22 mouse cellular contexts compared by ENCODE assay signal in the genomic region with DNA sequence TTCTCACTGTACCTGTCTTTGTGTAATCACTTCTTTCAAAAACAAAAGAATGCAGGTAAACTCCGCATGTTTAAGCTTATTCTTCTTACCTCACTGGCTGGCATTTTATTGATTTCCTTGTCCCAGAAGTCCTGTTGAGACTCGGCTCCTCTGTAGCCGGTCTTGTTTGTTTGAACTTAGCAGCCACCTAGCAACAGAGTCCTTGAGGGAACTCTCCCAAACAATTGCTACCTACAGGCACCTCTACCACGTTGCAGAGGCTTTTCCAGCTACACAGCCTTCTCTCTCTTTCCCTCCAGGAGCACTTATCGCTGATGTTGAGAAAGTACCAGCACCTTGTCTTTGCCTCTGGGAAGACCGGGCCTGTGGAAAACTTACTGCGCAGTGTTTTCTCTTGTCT.
DNase-seq lines count a peak whose midpoint lies in the region; ATAC-seq lines count a peak whose summit lies in the region.
"Had no signal": no experiment of that assay in that cellular context is flagged by ENCODE, and none has a peak within 500 bp of the region (broad histone marks: within the 10 kb centered on the region; RNA-seq: fewer than 3 reads in every experiment).

No protein-coding gene starts in this region.

- H3K4me1 ChIP-seq in embryonic facial prominence, embryonic 13.5 days, result peaks cover 9% of the 10 kb centered on the region; the same call in 1 of the 2 replicates
- peaks cover 13% of the 10 kb centered on the region for H3K4me1 ChIP-seq in embryonic facial prominence, embryonic 10.5 days
- H3K4me1 ChIP-seq in intestine, embryonic 14.5 days (replicated peaks; ENCODE audit: control insufficient read depth, insufficient read depth, low read length), result 0 out of 2 replicates have a peak, but pooled peaks cover 5% of the 10 kb centered on the region
- H3K4me1 ChIP-seq in lung, embryonic 16.5 days (replicated peaks; ENCODE audit: control insufficient read depth, insufficient read depth, low read length), result peaks cover 2% of the 10 kb centered on the region; the same call in 1 of the 2 replicates
- H3K4me1 ChIP-seq in stomach, embryonic 15.5 days, result no peaks in the 10 kb centered on the region
- H3K4me1 ChIP-seq: liver, embryonic 12.5 days had no signal

- ATAC-seq in embryonic facial prominence, embryonic 13.5 days (ENCODE audit: insufficient number of reproducible peaks, insufficient read depth, low FRiP score, low TSS enrichment, low read depth), result no peak
- ATAC-seq in intestine, embryonic 14.5 days (replicated peaks; ENCODE audit: low FRiP score, low TSS enrichment, low read depth), result no peak
- ATAC-seq in lung, embryonic 16.5 days (ENCODE audit: low read depth), result no peak; the same call in 1 of the 2 replicates
- peak; percentile 36; the same call in 1 of the 2 replicates for ATAC-seq in stomach, embryonic 15.5 days (ENCODE audit: insufficient read depth, low FRiP score, low read depth)
- no peak for ATAC-seq in inflammation-experienced regulatory T-cells, adult 6 months
- ATAC-seq in megakaryocyte, adult 5-6 weeks (ENCODE audit: poor library complexity, severe bottlenecking), result no peak
- ATAC-seq: CD4-positive, CD25-positive, alpha-beta regulatory T cell, adult 4 months; liver, embryonic 12.5 days; midbrain, embryonic 13.5 days had no signal

- H3K9me3 ChIP-seq in embryonic facial prominence, embryonic 13.5 days, result no peaks in the 10 kb centered on the region
- no peaks in the 10 kb centered on the region for H3K9me3 ChIP-seq in embryonic facial prominence, embryonic 10.5 days
- no peaks in the 10 kb centered on the region for H3K9me3 ChIP-seq in intestine, embryonic 14.5 days (ENCODE audit: control insufficient read depth, low read length)
- H3K9me3 ChIP-seq in lung, embryonic 16.5 days (ENCODE audit: control insufficient read depth, low read length), result no peaks in the 10 kb centered on the region
- no peaks in the 10 kb centered on the region for H3K9me3 ChIP-seq in stomach, embryonic 15.5 days
- H3K9me3 ChIP-seq: embryonic facial prominence, embryonic 12.5 days; forebrain, embryonic 10.5 days; heart, embryonic 15.5 days; hindbrain, embryonic 10.5 days; liver, embryonic 12.5 days; midbrain, embryonic 13.5 days had no signal

- H3K4me3 ChIP-seq in embryonic facial prominence, embryonic 13.5 days, result no peak overlapping the region
- no peak overlapping the region for H3K4me3 ChIP-seq in embryonic facial prominence, embryonic 10.5 days
- no peak overlapping the region for H3K4me3 ChIP-seq in intestine, embryonic 14.5 days (ENCODE audit: low read depth, low read length)
- no peak overlapping the region for H3K4me3 ChIP-seq in lung, embryonic 16.5 days (ENCODE audit: low read length)
- no peak overlapping the region for H3K4me3 ChIP-seq in stomach, embryonic 15.5 days (replicated peaks)
- H3K4me3 ChIP-seq: embryonic facial prominence, embryonic 12.5 days; forebrain, embryonic 10.5 days; gastrocnemius, adult 2 months; heart, embryonic 15.5 days; hindbrain, embryonic 10.5 days; liver, embryonic 12.5 days; midbrain, embryonic 13.5 days; myocyte had no signal

- H3K4me2 ChIP-seq in embryonic facial prominence, embryonic 13.5 days, result no peak overlapping the region
- no peak overlapping the region; the same call in 1 of the 2 replicates for H3K4me2 ChIP-seq in intestine, embryonic 14.5 days (ENCODE audit: low read length)
- no peak overlapping the region for H3K4me2 ChIP-seq in lung, embryonic 16.5 days (ENCODE audit: low read depth, low read length)
- H3K4me2 ChIP-seq in stomach, embryonic 15.5 days, result peak overlapping the region; percentile 19; the same call in 1 of the 2 replicates
- H3K4me2 ChIP-seq: embryonic facial prominence, embryonic 12.5 days; heart, embryonic 15.5 days; liver, embryonic 12.5 days; midbrain, embryonic 13.5 days had no signal

- 59% methylated on average over 7 of the region's 7 CpGs for WGBS in embryonic facial prominence, embryonic 13.5 days
- 61% methylated on average over 7 of the region's 7 CpGs for WGBS in embryonic facial prominence, embryonic 10.5 days
- WGBS in intestine, embryonic 14.5 days, result 39% methylated on average over 7 of the region's 7 CpGs
- 16% methylated on average over 7 of the region's 7 CpGs for WGBS in lung, embryonic 16.5 days
- 27% methylated on average over 7 of the region's 7 CpGs for WGBS in stomach, embryonic 15.5 days

- H3K36me3 ChIP-seq in embryonic facial prominence, embryonic 13.5 days, result no peaks in the 10 kb centered on the region
- H3K36me3 ChIP-seq in embryonic facial prominence, embryonic 10.5 days (replicated peaks), result no peaks in the 10 kb centered on the region
- no peaks in the 10 kb centered on the region for H3K36me3 ChIP-seq in intestine, embryonic 14.5 days (ENCODE audit: control insufficient read depth, insufficient read depth, low read length)
- no peaks in the 10 kb centered on the region for H3K36me3 ChIP-seq in lung, embryonic 16.5 days (ENCODE audit: control insufficient read depth, insufficient read depth, low read length)
- H3K36me3 ChIP-seq in stomach, embryonic 15.5 days, result no peaks in the 10 kb centered on the region
- H3K36me3 ChIP-seq: embryonic facial prominence, embryonic 12.5 days; forebrain, embryonic 10.5 days; G1E; heart, embryonic 15.5 days; hindbrain, embryonic 10.5 days; liver, embryonic 12.5 days; midbrain, embryonic 13.5 days had no signal

- H3K27ac ChIP-seq in embryonic facial prominence, embryonic 13.5 days, result peak overlapping the region; percentile 28; the same call in 1 of the 2 replicates
- no peak overlapping the region for H3K27ac ChIP-seq in embryonic facial prominence, embryonic 10.5 days (replicated peaks)
- peak overlapping the region; percentile 64 for H3K27ac ChIP-seq in intestine, embryonic 14.5 days (ENCODE audit: low read depth)
- H3K27ac ChIP-seq in lung, embryonic 16.5 days (ENCODE audit: low read length), result peak overlapping the region; percentile 27
- H3K27ac ChIP-seq in stomach, embryonic 15.5 days, result peak overlapping the region; percentile 71
- H3K27ac ChIP-seq: embryonic facial prominence, embryonic 12.5 days; forebrain, embryonic 10.5 days; gastrocnemius, adult 2 months; heart, embryonic 15.5 days; hindbrain, embryonic 10.5 days; liver, embryonic 12.5 days; midbrain, embryonic 13.5 days had no signal

- no peaks in the 10 kb centered on the region for H3K27me3 ChIP-seq in embryonic facial prominence, embryonic 13.5 days
- no peaks in the 10 kb centered on the region for H3K27me3 ChIP-seq in embryonic facial prominence, embryonic 10.5 days (replicated peaks; ENCODE audit: low read depth, poor library complexity, severe bottlenecking)
- no peaks in the 10 kb centered on the region for H3K27me3 ChIP-seq in intestine, embryonic 14.5 days (replicated peaks; ENCODE audit: control insufficient read depth, insufficient read depth, low read length)
- no peaks in the 10 kb centered on the region for H3K27me3 ChIP-seq in lung, embryonic 16.5 days (ENCODE audit: control insufficient read depth, insufficient read depth, low read depth, low read length)
- no peaks in the 10 kb centered on the region for H3K27me3 ChIP-seq in stomach, embryonic 15.5 days (replicated peaks)
- H3K27me3 ChIP-seq: embryonic facial prominence, embryonic 12.5 days; heart, embryonic 15.5 days; liver, embryonic 12.5 days; midbrain, embryonic 13.5 days had no signal

- no peak overlapping the region for H3K9ac ChIP-seq in embryonic facial prominence, embryonic 13.5 days
- H3K9ac ChIP-seq in intestine, embryonic 14.5 days (ENCODE audit: low read length), result 0 out of 2 replicates have a peak overlapping the region, but pooled peaks have one; percentile 3
- H3K9ac ChIP-seq in lung, embryonic 16.5 days (ENCODE audit: low read length), result no peak overlapping the region
- H3K9ac ChIP-seq in stomach, embryonic 15.5 days, result no peak overlapping the region
- H3K9ac ChIP-seq: embryonic facial prominence, embryonic 12.5 days; heart, embryonic 15.5 days; liver, embryonic 12.5 days; midbrain, embryonic 13.5 days had no signal

- no peak for DNase-seq in embryonic facial prominence, embryonic 10.5 days (ENCODE audit: low spot score)
- no peak for DNase-seq in intestine, embryonic 14.5 days (ENCODE audit: low spot score)
- no peak for DNase-seq in embryo, embryonic 10 days (ENCODE audit: low spot score)
- DNase-seq: cerebellum, postnatal 25 days; gastrocnemius, adult 2 months; kidney, adult 11 months; kidney, postnatal 36 days; thymus, adult 2 months had no signal
